Mouse (Mus musculus): ENCODE data around the gene Stx16. TPM values are rescaled to one million over a fixed set of nuclear protein-coding genes. Genes with fewer than 3 reads are reported as not detected.

The Stx16 gene
- polyA plus RNA-seq, 1 experiment from 2014 or later, result 8.1 TPM

GRCm38 (mm10) chr2:174073156-174073790 lies 2.8 kb upstream of the Stx16 start:
- Histone ChIP-seq H3K4me1 (ENCODE audit: control insufficient read depth, insufficient read depth, low read length) (peaks cover 21% of the 10 kb centered on the region), H3K4me3 (ENCODE audit: low read depth, low read length) (no peak overlapping the region), H3K27ac (ENCODE audit: low read depth, low read length) (no peak overlapping the region), H3K4me2 (no peak overlapping the region), H3K9ac (ENCODE audit: low read length) (no peak overlapping the region), H3K27me3 (ENCODE audit: control insufficient read depth, insufficient read depth, low read length) (no peaks in the 10 kb centered on the region), H3K9me3 (ENCODE audit: control insufficient read depth, low read length) (no peaks in the 10 kb centered on the region), H3K36me3 (ENCODE audit: control insufficient read depth, insufficient read depth, low read length) (no peaks in the 10 kb centered on the region)
- 74% methylated on average over 5 of the region's 5 CpGs for WGBS
- ATAC-seq (ENCODE audit: low FRiP score), result no peak
- no peak for DNase-seq (ENCODE audit: low spot score, missing footprints)

GRCm38 (mm10) chr2:174074621-174075020 lies 1.5 kb upstream of the Stx16 start:
- H3K4me1 ChIP-seq (ENCODE audit: control insufficient read depth, insufficient read depth, low read length), result peaks cover 22% of the 10 kb centered on the region
- peak overlapping the region; percentile 79 for H3K27ac ChIP-seq (ENCODE audit: low read depth, low read length)
- peak overlapping the region; percentile 54 for H3K4me3 ChIP-seq (ENCODE audit: low read depth, low read length)
- no peaks in the 10 kb centered on the region for H3K36me3 ChIP-seq (ENCODE audit: control insufficient read depth, insufficient read depth, low read length)
- peak overlapping the region; percentile 75 for H3K4me2 ChIP-seq
- peak overlapping the region; percentile 77 for H3K9ac ChIP-seq (ENCODE audit: low read length)
- H3K9me3 ChIP-seq (ENCODE audit: control insufficient read depth, low read length), result no peaks in the 10 kb centered on the region
- H3K27me3 ChIP-seq (ENCODE audit: control insufficient read depth, insufficient read depth, low read length), result no peaks in the 10 kb centered on the region
- ATAC-seq (ENCODE audit: low FRiP score) (peak; percentile 68), DNase-seq (ENCODE audit: low spot score, missing footprints) (peak; percentile 92)
- 0% methylated on average over 11 of the region's 13 CpGs for WGBS

GRCm38 (mm10) chr2:174075072-174075570 lies 987 bp upstream of the Stx16 start:
- peak; percentile 0; the same call in 1 of the 2 replicates for ATAC-seq (ENCODE audit: low FRiP score)
- under 1% methylated on average over 22 of the region's 22 CpGs for WGBS
- Histone ChIP-seq H3K27ac (ENCODE audit: low read depth, low read length) (peak overlapping the region; percentile 79), H3K27me3 (ENCODE audit: control insufficient read depth, insufficient read depth, low read length) (no peaks in the 10 kb centered on the region), H3K4me1 (ENCODE audit: control insufficient read depth, insufficient read depth, low read length) (peaks cover 22% of the 10 kb centered on the region), H3K4me3 (ENCODE audit: low read depth, low read length) (peak overlapping the region; percentile 54), H3K4me2 (peak overlapping the region; percentile 75), H3K36me3 (ENCODE audit: control insufficient read depth, insufficient read depth, low read length) (no peaks in the 10 kb centered on the region), H3K9ac (ENCODE audit: low read length) (peak overlapping the region; percentile 77), H3K9me3 (ENCODE audit: control insufficient read depth, low read length) (no peaks in the 10 kb centered on the region)
- DNase-seq (ENCODE audit: low spot score, missing footprints), result no peak

- H3K27ac ChIP-seq (ENCODE audit: low read depth, low read length), result peak overlapping the region; percentile 79
- WGBS, result 0% methylated on average over 22 of the region's 22 CpGs
- H3K4me1 ChIP-seq (ENCODE audit: control insufficient read depth, insufficient read depth, low read length), result peaks cover 22% of the 10 kb centered on the region
- no peaks in the 10 kb centered on the region for H3K27me3 ChIP-seq (ENCODE audit: control insufficient read depth, insufficient read depth, low read length)
- H3K4me2 ChIP-seq, result peak overlapping the region; percentile 75
- H3K9ac ChIP-seq (ENCODE audit: low read length), result peak overlapping the region; percentile 72
- H3K36me3 ChIP-seq (ENCODE audit: control insufficient read depth, insufficient read depth, low read length), result no peaks in the 10 kb centered on the region
- H3K9me3 ChIP-seq (ENCODE audit: control insufficient read depth, low read length), result no peaks in the 10 kb centered on the region
- ATAC-seq (ENCODE audit: low FRiP score) (peak; percentile 66; the same call in 1 of the 2 replicates), DNase-seq (ENCODE audit: low spot score, missing footprints) (no peak)
- peak overlapping the region; percentile 54 for H3K4me3 ChIP-seq (ENCODE audit: low read depth, low read length)
Observed at GRCm38 (mm10) chr2:174076433-174076824, 321 bp downstream of the Stx16 start.

GRCm38 (mm10) chr2:174077004-174077695 lies 1.0 kb downstream of the Stx16 start:
- peak overlapping the region; percentile 54 for H3K4me3 ChIP-seq (ENCODE audit: low read depth, low read length)
- H3K4me2 ChIP-seq, result peak overlapping the region; percentile 75
- no peak for DNase-seq (ENCODE audit: low spot score, missing footprints)
- peak overlapping the region; percentile 79 for H3K27ac ChIP-seq (ENCODE audit: low read depth, low read length)
- H3K9me3 ChIP-seq (ENCODE audit: control insufficient read depth, low read length), result no peaks in the 10 kb centered on the region
- peak overlapping the region; percentile 72 for H3K9ac ChIP-seq (ENCODE audit: low read length)
- H3K27me3 ChIP-seq (ENCODE audit: control insufficient read depth, insufficient read depth, low read length), result no peaks in the 10 kb centered on the region
- no peaks in the 10 kb centered on the region for H3K36me3 ChIP-seq (ENCODE audit: control insufficient read depth, insufficient read depth, low read length)
- ATAC-seq (ENCODE audit: low FRiP score), result peak; percentile 17; the same call in 1 of the 2 replicates
- 0% methylated on average over 19 of the region's 19 CpGs for WGBS
- peaks cover 22% of the 10 kb centered on the region for H3K4me1 ChIP-seq (ENCODE audit: control insufficient read depth, insufficient read depth, low read length)

- Histone ChIP-seq H3K9me3 (ENCODE audit: control insufficient read depth, low read length) (no peaks in the 10 kb centered on the region), H3K27me3 (ENCODE audit: control insufficient read depth, insufficient read depth, low read length) (no peaks in the 10 kb centered on the region), H3K4me1 (ENCODE audit: control insufficient read depth, insufficient read depth, low read length) (peaks cover 22% of the 10 kb centered on the region), H3K9ac (ENCODE audit: low read length) (peak overlapping the region; percentile 72), H3K27ac (ENCODE audit: low read depth, low read length) (no peak overlapping the region), H3K4me2 (peak overlapping the region; percentile 75), H3K4me3 (ENCODE audit: low read depth, low read length) (peak overlapping the region; percentile 54), H3K36me3 (ENCODE audit: control insufficient read depth, insufficient read depth, low read length) (no peaks in the 10 kb centered on the region)
- DNase-seq (ENCODE audit: low spot score, missing footprints), result no peak
- WGBS, result 10% methylated on average over 11 of the region's 11 CpGs
- ATAC-seq (ENCODE audit: low FRiP score), result no peak
Observed at GRCm38 (mm10) chr2:174077776-174078338, 1.7 kb downstream of the Stx16 start.

- whole genome bisulfite sequencing, result 87% methylated on average over 5 of the region's 5 CpGs
- no peaks in the 10 kb centered on the region for H3K9me3 ChIP-seq (ENCODE audit: control insufficient read depth, low read length)
Observed at GRCm38 (mm10) chr2:174081833-174082232, 5.7 kb downstream of the Stx16 start.

GRCm38 (mm10) chr2:174082380-174082918 lies 6.3 kb downstream of the Stx16 start:
- Histone ChIP-seq H3K27ac (ENCODE audit: low read depth, low read length) (no peak overlapping the region), H3K4me1 (ENCODE audit: control insufficient read depth, insufficient read depth, low read length) (peaks cover 6% of the 10 kb centered on the region), H3K36me3 (ENCODE audit: control insufficient read depth, insufficient read depth, low read length) (no peaks in the 10 kb centered on the region), H3K9ac (ENCODE audit: low read length) (no peak overlapping the region), H3K4me2 (no peak overlapping the region), H3K9me3 (ENCODE audit: control insufficient read depth, low read length) (no peaks in the 10 kb centered on the region), H3K27me3 (ENCODE audit: control insufficient read depth, insufficient read depth, low read length) (no peaks in the 10 kb centered on the region), H3K4me3 (ENCODE audit: low read depth, low read length) (no peak overlapping the region)
- no peak for ATAC-seq (ENCODE audit: low FRiP score)
- DNase-seq (ENCODE audit: low spot score, missing footprints), result no peak
- WGBS, result 79% methylated on average over 3 of the region's 3 CpGs

More at GRCm38 (mm10) chr2:174081833-174082232, 5.7 kb downstream of the Stx16 start:
- Histone ChIP-seq H3K36me3 (ENCODE audit: control insufficient read depth, insufficient read depth, low read length) (no peaks in the 10 kb centered on the region), H3K4me1 (ENCODE audit: control insufficient read depth, insufficient read depth, low read length) (peaks cover 6% of the 10 kb centered on the region), H3K4me2 (no peak overlapping the region), H3K27ac (ENCODE audit: low read depth, low read length) (no peak overlapping the region), H3K27me3 (ENCODE audit: control insufficient read depth, insufficient read depth, low read length) (no peaks in the 10 kb centered on the region), H3K4me3 (ENCODE audit: low read depth, low read length) (no peak overlapping the region), H3K9ac (ENCODE audit: low read length) (no peak overlapping the region)
- DNase-seq (ENCODE audit: low spot score, missing footprints) (no peak), ATAC-seq (ENCODE audit: low FRiP score) (no peak)

All from midbrain, embryonic 11.5 days (tissue).